Mouse (Mus musculus) CH12.LX (cell line): Measurements from ENCODE around the gene Arid1a. TPM values are rescaled to one million over a fixed set of nuclear protein-coding genes. Genes with fewer than 3 reads are reported as not detected.

Experiments
- DNase-seq: peaks from one replicate; pipeline ENCODE4 v3.0.0-alpha.2; 2013; ENCODE audit errors: extremely low read depth
- H3K27ac ChIP-seq: 2 replicates; pipeline ENCODE4 v1.5.1; 2012; ENCODE audit warnings: low read depth, mild to moderate bottlenecking, control low read depth, moderate library complexity; ENCODE audit not compliant: insufficient read depth
- H3K27me3 ChIP-seq: replicated peaks from 2 replicates; pipeline ENCODE3; 2012; ENCODE audit warnings: inconsistent platforms
- H3K36me3 ChIP-seq, 2 experiments: replicated peaks in 1 of 2; 2 replicates each; pipeline versions ENCODE3 to v1.6.1; 2012; ENCODE audit warnings: inconsistent platforms in 1 of 2, low read length in 1 of 2, mild to moderate bottlenecking in 1 of 2, mixed read lengths in 1 of 2, moderate library complexity in 1 of 2; ENCODE audit not compliant: control insufficient read depth in 1 of 2, insufficient read depth in 1 of 2
- H3K4me1 ChIP-seq, 2 experiments: 2 replicates each; pipeline ENCODE4 v1.6.1; 2012; ENCODE audit warnings: inconsistent platforms in 1 of 2, moderate library complexity in 1 of 2; ENCODE audit not compliant: insufficient read depth in 2 of 2, control insufficient read depth in 1 of 2
- H3K4me2 ChIP-seq: 2 replicates; pipeline ENCODE4 v1.6.1; 2012; ENCODE audit warnings: low read depth, mild to moderate bottlenecking, control low read depth; ENCODE audit not compliant: poor library complexity, insufficient read depth, severe bottlenecking
- H3K4me3 ChIP-seq, 3 experiments: fragments of 150-350 bp in 1 of 3; sonication (generic) in 1 of 3; replicated peaks in 1 of 3; 2 replicates each; pipeline versions ENCODE3 to v1.5.1; 2011 to 2012; ENCODE audit warnings: low read depth in 2 of 3, low read length in 2 of 3, mild to moderate bottlenecking in 2 of 3, moderate library complexity in 2 of 3, control low read depth in 1 of 3, improper control_type of control experiment in 1 of 3, inconsistent platforms in 1 of 3, mixed read lengths in 1 of 3; ENCODE audit not compliant: poor library complexity in 1 of 3
- H3K79me2 ChIP-seq: replicated peaks from 2 replicates; pipeline ENCODE4 v1.6.1; 2012; ENCODE audit warnings: mild to moderate bottlenecking, moderate library complexity; ENCODE audit not compliant: control insufficient read depth, poor library complexity, insufficient read depth, severe bottlenecking; ENCODE audit errors: extremely low read depth
- H3K9ac ChIP-seq: 2 replicates; pipeline ENCODE4 v1.6.1; 2012; ENCODE audit warnings: low read depth, mild to moderate bottlenecking, control low read depth, moderate library complexity; ENCODE audit not compliant: insufficient read depth
- H3K9me3 ChIP-seq: replicated peaks from 2 replicates; pipeline ENCODE3; 2012; ENCODE audit warnings: low read length, inconsistent platforms, mixed read lengths
- CHD1 ChIP-seq: IDR thresholded peaks from 2 replicates; pipeline ENCODE4 v1.6.1; 2012; ENCODE audit warnings: low read depth, low read length, improper control_type of control experiment, inconsistent platforms
- CHD2 ChIP-seq: IDR thresholded peaks from 2 replicates; pipeline ENCODE4 v1.6.1; 2011; ENCODE audit warnings: low read length, improper control_type of control experiment
- GABPA ChIP-seq: IDR thresholded peaks from 2 replicates; pipeline ENCODE4 v1.6.1; 2012; ENCODE audit warnings: low read depth, low read length, improper control_type of control experiment, inconsistent platforms; ENCODE audit not compliant: insufficient replicate concordance
- HCFC1 ChIP-seq: IDR thresholded peaks from 2 replicates; pipeline ENCODE4 v1.6.1; 2012; ENCODE audit warnings: low read depth, mild to moderate bottlenecking, inconsistent platforms, low read length, improper control_type of control experiment
- JUN ChIP-seq: IDR thresholded peaks from 2 replicates; pipeline ENCODE4 v1.6.1; 2011; ENCODE audit warnings: low read depth, mild to moderate bottlenecking, low read length, improper control_type of control experiment, moderate library complexity; ENCODE audit not compliant: insufficient read depth
- JUND ChIP-seq: conservative IDR thresholded peaks from 2 replicates; pipeline ENCODE4 v1.6.1; 2011; ENCODE audit warnings: low read depth, low read length, improper control_type of control experiment
- NELFE ChIP-seq: IDR thresholded peaks from 2 replicates; pipeline ENCODE4 v1.6.1; 2011; ENCODE audit warnings: low read depth, low read length, improper control_type of control experiment
- PAX5 ChIP-seq: IDR thresholded peaks from 2 replicates; pipeline ENCODE4 v1.6.1; 2012; ENCODE audit warnings: low read length, inconsistent platforms, mixed read lengths
- POLR2A ChIP-seq: IDR thresholded peaks from 2 replicates; pipeline ENCODE4 v1.6.1; 2011; ENCODE audit warnings: low read depth, mild to moderate bottlenecking, improper control_type of control experiment, low read length
- RCOR1 ChIP-seq: conservative IDR thresholded peaks from 2 replicates; pipeline ENCODE4 v1.6.1; 2012; ENCODE audit warnings: low read depth, mild to moderate bottlenecking, inconsistent platforms, low read length, improper control_type of control experiment
- SIN3A ChIP-seq: IDR thresholded peaks from 2 replicates; pipeline ENCODE4 v1.6.1; 2012; ENCODE audit warnings: low read length, improper control_type of control experiment, inconsistent platforms
- SMC3 ChIP-seq: IDR thresholded peaks from 2 replicates; pipeline ENCODE4 v1.6.1; 2011; ENCODE audit warnings: low read depth, low read length, improper control_type of control experiment
- TBP ChIP-seq: conservative IDR thresholded peaks from 2 replicates; pipeline ENCODE4 v1.6.1; 2011; ENCODE audit warnings: low read depth, low read length, improper control_type of control experiment
- ZMIZ1 ChIP-seq: IDR thresholded peaks from 2 replicates; pipeline ENCODE4 v1.6.1; 2012; ENCODE audit warnings: low read depth, mild to moderate bottlenecking, inconsistent platforms, low read length, improper control_type of control experiment
- dilution Hi-C: fragments of 300-500 bp; cut with MboI; formaldehyde crosslinking; loops from 2 replicates; pipeline ENCODE4 v1.14.3; 2020; ENCODE audit warnings: low sequenced_read_pairs; ENCODE audit not compliant: extremely low pct_unique_long_range_greater_than_20kb, extremely low pct_ligation_motif_present
- in situ Hi-C: fragments of 300-500 bp; cut with MboI; formaldehyde crosslinking; loops from 3 replicates; pipeline ENCODE4 v1.14.3; 2019; ENCODE audit warnings: low sequenced_read_pairs, low pct_ligation_motif_present, low pct_unique_long_range_greater_than_20kb, mixed read lengths
- polyA plus RNA-seq: library from polyadenylated mRNA; unstranded; fragments of >175 nt; gene quantifications from 2 replicates; pipeline ENCODE4 v1.2.1, GENCODE M21; 2012; ENCODE audit warnings: low read depth; ENCODE audit not compliant: insufficient read length
- total RNA-seq, 2 experiments: library from RNA; depleted of rRNA; stranded (reverse); fragments of 300-350 nt in 1 of 2; fragments of >200 nt in 1 of 2; gene quantifications; 2 replicates each; pipeline ENCODE4 v1.2.3; 2012 to 2014

Arid1a gene
- total and polyA plus RNA-seq, 3 experiments, result 6.4 to 47.1 (median 19.1) TPM

- H3K9me3 ChIP-seq, result no peaks in the 10 kb centered on the region
- H3K4me3 ChIP-seq, result no peak overlapping the region
- in situ Hi-C loops, result no loop called here
- H3K36me3 ChIP-seq, result peaks cover 46 to 83% of the 10 kb centered on the region in 2 experiments
- no peak for DNase-seq
- no peaks in the 10 kb centered on the region for H3K27me3 ChIP-seq
- H3K4me2 ChIP-seq, result no peak overlapping the region
- no peak overlapping the region for H3K27ac ChIP-seq
- no peak overlapping the region for H3K9ac ChIP-seq
- H3K79me2 ChIP-seq, result peaks cover 57% of the 10 kb centered on the region
- dilution Hi-C loops, result no loop called here
- TF ChIP-seq RCOR1, result no peak
- no peak for TF ChIP-seq JUN
- no peak for TF ChIP-seq SMC3
- no peak for TF ChIP-seq SIN3A
- no peak for TF ChIP-seq PAX5
- TF ChIP-seq NELFE, result no peak
- TF ChIP-seq CHD2, result no peak
- no peak for TF ChIP-seq TBP
- no peak for TF ChIP-seq JUND
- TF ChIP-seq POLR2A, result no peak
- TF ChIP-seq HCFC1, result no peak
- peaks cover 8 to 40% of the 10 kb centered on the region in 2 experiments for H3K4me1 ChIP-seq
These were observed 45.1 kb downstream of the Arid1a start for GRCm38 (mm10) chr4:133711307-133712076.

- no peak overlapping the region for H3K27ac ChIP-seq
- TF ChIP-seq CHD1 (no peak), ZMIZ1 (no peak), JUND (no peak), RCOR1 (no peak), GABPA (no peak)
- H3K4me1 ChIP-seq, result peaks cover 17 to 51% of the 10 kb centered on the region in 2 experiments
These were observed 47.2 kb downstream of the Arid1a start for GRCm38 (mm10) chr4:133709395-133709794.

More at GRCm38 (mm10) chr4:133709395-133709794, 47.2 kb downstream of the Arid1a start:
- Histone ChIP-seq H3K4me3 (no peak overlapping the region), H3K27me3 (no peaks in the 10 kb centered on the region), H3K79me2 (peaks cover 60% of the 10 kb centered on the region), H3K4me2 (no peak overlapping the region), H3K36me3 (peaks cover 39 to 82% of the 10 kb centered on the region in 2 experiments), H3K9ac (no peak overlapping the region), H3K9me3 (no peaks in the 10 kb centered on the region)
- dilution Hi-C loops, result no loop called here
- DNase-seq, result no peak
- in situ Hi-C loops, result no loop called here
